Mouse (Mus musculus) heart, postnatal 25 days (tissue): Measurements from ENCODE around the gene Megf6. TPM values are rescaled to one million over a fixed set of nuclear protein-coding genes. Genes with fewer than 3 reads are reported as not detected.

Experiments
- DNase-seq: peaks from one replicate; pipeline ENCODE4 v3.0.0; 2022; ENCODE audit warnings: low spot score
- intact Hi-C: fragments of 180-260 bp; cut with DNase I; formaldehyde crosslinking; loops from one replicate; pipeline ENCODE4 v1.15.1; 2025
- total RNA-seq, 2 experiments: library from RNA; stranded (reverse); gene quantifications; 2 replicates each; pipeline ENCODE4 v1.2.3; 2021

Gene Megf6
- total RNA-seq, 2 experiments from 2014 or later = 7.4 to 8.9 TPM

DNA sequence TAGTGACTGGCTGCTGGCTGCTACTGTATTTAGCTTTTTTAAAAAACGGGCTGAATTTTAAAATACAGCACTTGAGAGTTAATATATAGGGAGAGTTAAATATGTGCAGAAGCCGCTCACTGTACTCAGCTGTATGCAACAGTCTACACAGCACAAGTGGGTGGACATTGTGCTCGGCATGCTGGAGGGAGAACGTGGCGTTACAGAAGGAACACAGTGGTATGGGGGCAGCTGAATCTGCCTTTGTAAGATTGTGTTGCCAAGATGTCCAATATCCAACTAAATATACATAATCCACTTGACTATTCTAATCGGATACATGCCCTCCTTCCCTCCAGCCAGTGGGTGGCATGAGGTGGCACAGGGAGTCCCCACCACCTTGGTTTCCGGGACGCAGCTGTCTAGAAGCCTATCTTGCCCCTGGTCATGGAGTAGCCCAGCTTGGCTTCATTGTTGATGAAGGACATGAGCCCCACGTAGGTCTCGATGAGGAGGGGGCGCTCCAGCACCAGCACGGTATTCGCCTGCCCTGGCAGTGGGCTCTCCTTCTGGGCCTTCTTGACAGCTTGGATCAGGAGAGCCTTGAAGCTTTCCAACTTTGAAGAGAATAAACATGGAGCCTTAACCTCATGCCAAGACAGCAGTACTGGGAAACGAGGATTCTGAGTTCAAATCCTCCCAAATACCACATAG lies 12.4 kb upstream of the Megf6 start:
- no peak for DNase-seq
- intact Hi-C loops = loop anchor here (5.0 kb wide), 1 partner anchor 91 kb away; no protein-coding TSS in a partner anchor

DNA sequence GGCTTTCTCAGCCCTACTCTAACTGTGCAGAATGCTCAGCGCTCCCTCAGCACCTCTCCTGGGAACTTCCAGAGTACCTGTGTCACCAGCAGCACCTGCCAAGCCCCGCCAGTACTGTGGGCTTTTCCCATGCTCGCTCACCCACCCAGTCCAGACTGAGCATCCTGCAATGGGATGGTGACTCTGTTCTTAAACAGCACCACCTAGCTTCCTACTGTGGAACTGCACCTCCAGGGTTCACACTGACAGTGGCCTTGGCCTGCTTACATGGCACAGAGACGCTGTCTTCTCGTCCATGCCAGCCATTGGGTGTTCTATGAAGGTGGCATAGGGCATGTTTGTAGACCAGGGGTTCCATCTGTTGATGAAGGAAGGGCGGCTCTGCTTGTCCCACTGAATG lies 11.5 kb upstream of the Megf6 start:
- DNase-seq = no peak
- intact Hi-C loops = loop anchor here (5.0 kb wide), 1 partner anchor 92 kb away; no protein-coding TSS in a partner anchor

DNA sequence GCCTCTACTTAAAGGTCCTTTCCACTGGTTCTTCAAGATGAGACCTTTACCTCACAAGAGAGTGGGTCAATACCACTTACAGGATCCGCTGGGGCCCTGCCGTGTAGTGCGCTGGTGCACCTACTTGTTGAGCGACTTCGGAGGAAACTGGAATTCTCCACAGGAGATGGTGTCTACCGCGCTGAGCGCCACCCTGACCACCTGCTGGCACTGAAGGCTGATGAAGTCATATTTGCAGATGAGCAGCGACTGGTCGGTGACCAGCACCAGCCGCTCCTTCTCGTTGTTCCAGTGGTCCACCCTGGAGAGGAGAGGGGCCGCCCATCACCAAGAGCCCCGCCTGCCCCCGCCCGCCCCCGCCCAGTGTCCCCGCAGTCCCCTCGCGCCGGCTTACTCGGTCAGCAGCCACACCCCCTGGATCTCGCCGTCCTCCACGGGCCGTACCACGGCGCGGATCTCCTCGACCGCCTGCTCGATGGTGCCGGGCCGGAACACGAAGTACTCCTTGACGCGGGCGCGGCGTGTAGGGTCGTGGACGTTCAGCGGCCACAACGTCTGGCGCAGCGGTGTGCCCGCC lies 10.5 kb upstream of the Megf6 start:
- intact Hi-C loops = loop anchor here (5.0 kb wide), 1 partner anchor 93 kb away; no protein-coding TSS in a partner anchor
- no peak for DNase-seq

DNA sequence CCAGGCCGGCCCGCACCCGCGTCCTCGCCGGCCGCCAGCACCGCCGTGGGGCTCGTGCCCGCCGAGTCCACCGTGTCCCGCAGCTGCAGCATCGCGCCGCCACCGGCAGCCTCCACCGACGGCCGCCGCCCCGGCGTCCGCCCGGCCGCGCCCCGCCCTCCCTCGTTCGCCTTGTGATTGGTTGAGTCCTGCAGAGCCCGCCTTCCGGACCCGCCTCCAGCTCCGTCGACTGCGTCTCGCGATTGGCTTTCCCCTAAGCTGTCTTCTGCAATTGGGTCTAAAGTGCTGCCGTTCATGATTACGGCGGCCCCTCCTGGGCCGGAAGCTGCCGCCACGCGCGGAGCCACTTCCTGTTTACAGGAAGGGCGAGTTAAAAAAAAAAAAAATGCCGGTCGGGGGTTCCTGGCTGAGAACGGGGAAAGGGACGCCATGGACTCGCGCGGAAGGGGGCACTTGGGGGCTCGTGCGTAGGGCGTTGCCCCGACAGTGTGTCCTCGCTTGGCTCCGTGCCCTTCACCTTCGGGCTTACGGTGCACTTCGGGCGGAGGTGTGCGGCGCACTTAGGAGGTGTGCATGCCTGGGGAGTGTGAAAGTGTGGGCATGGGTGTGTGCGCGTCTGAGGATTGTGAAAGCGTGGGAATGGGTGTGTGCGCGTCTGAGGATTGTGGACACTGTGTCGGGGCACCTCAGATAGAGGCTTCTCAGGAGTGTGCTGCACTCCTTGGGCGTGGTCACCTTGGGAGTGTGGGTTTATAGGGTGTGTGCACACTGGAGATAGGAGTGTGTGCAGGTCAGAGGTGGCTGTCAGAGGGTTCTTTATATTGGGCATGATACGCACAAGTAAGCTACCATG lies 9.8 kb upstream of the Megf6 start, which contains the start of gene Tprgl:
Tprgl (minus strand) TSS at position 129 of the 853 bp plus-strand sequence.
- DNase-seq = peak; percentile 94
- intact Hi-C loops = no loop called here

DNA sequence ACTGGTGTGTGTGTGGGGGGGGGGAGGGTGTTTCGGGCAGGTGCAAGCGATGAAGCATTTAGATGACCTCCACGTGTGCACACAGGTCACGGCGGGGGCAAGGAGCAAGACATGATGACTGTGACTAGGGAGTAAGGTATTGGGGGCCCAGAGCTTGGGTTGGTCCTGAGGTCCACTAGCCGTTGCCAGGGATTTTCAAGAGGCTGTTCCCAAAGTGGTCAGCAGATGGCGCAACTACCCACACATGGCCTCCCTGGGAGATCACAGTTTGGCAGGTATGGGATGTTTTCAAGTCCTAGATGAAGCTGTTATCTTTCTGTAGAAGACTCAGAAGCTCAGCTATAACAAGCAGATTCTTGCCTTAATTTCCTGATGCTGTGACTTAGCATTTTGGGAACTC lies 7.2 kb upstream of the Megf6 start:
- DNase-seq = no peak
- intact Hi-C loops = loop anchor here (1.0 to 2.0 kb wide), 2 partner anchors 44 to 138 kb away; partner anchors contain the start of gene Arhgef16

DNA sequence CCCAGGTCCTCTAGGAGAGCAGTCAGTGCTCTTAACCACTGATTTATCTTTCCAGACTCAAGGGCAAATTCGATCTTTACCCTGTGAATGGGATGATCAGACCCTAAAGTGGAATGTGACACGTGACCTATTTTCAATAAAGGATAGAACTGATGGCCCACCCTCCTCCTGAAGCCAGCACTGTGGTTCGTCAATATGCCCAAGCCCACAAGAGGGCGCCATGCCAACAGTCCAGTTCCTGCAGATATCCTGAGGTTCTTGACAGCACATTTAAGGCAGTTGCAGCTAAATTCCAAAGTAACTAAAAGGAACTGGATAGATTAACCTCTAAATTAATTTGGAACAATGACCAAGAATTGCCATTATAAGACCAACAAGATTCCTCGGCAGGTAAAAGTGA lies 3.5 kb upstream of the Megf6 start:
- DNase-seq = no peak
- intact Hi-C loops = loop anchor here (1.0 kb wide), 2 partner anchors 21 to 40 kb away; no protein-coding TSS in a partner anchor

DNA sequence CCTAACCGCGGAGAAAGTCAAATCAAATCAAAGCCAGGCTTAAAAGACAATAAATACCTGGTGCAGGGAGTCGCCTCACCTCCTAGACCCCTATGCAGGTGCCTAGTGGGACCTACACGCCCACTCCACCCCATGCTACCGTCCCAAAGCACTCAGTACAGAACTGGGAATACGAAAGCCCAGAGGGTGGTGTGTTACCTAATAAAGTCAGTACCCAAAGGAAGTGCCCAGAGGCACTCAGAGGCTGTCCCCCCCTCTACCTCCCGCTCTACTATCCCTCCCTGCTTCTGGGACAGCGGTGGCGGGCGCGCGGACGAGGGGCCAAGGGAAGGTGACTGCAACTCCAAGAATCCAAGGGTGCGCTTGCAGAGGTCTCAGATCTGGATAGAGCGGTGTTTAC lies 509 bp upstream of the Megf6 start:
- DNase-seq = no peak
- intact Hi-C loops = no loop called here

DNA sequence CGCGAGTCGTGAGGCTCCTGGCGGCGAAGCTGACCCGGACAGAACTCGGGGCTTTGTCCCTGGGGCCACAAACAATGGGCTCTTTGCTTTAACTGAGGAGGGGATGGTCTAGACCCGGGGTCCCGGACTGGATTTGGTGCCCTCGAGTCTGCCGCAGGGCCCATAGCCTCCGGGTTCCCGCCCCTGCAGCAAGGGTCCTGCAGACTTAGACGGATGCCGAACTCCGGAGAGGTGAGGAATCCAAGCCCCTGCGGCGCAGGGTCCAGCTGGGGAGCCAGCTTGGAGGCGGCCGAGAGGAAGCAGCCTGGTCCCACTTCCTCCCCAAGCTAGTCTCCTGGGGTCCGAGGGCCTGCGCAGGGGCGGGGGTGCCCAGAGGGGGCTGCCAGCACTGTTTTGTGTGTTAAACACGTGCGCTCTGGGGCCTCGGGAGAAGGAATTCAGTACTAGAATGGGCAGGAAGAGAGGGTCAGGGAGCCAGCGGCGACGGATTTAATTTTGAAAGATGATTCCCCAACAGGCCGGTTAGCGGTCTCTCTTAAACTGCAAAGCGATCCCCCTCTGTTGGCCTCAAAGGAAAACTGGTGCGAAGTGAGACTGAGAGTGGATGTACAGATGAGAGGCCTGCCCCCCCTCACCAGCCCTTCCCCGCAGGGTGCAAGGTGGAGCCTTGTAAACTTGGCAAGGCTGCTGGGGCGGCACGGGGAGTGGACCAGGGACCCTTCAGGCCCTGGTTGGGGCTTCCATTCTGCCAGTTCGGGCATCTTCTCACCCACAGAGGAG lies 811 bp downstream of the Megf6 start:
- intact Hi-C loops = no loop called here
- no peak for DNase-seq

DNA sequence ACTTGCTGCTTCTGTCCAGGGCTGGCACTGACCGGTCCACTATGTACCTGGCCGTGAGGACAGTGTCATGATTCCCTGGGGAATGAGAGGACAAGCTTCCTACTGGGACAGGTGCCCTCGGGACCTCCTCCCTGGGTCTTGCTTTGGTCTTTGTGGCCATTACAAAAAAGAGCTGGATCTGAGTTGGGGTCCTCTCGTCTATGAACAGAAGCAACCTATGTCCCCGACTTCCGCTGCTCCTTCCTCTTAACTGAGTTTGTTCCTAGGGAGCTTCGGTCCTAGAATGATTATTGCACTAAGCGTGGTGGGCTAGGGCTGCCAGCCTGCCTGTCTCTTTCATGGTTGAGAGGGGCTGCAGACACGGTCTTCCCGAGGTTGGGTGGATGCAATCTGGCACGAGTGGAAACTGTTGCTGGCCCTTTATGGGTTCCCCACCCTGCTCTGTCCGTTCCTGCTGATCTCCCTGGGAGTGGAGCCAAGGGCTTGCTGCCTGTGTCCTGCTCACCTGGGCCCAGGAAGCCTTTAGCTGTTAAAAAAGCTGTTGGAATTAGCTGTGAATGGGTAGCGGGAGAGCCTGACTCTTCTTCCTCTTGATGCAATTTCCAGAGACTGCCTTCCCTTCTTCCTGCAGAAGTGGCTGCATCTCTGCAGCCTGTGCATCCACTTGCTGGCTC lies 1.5 kb downstream of the Megf6 start:
- no peak for DNase-seq
- intact Hi-C loops = no loop called here

DNA sequence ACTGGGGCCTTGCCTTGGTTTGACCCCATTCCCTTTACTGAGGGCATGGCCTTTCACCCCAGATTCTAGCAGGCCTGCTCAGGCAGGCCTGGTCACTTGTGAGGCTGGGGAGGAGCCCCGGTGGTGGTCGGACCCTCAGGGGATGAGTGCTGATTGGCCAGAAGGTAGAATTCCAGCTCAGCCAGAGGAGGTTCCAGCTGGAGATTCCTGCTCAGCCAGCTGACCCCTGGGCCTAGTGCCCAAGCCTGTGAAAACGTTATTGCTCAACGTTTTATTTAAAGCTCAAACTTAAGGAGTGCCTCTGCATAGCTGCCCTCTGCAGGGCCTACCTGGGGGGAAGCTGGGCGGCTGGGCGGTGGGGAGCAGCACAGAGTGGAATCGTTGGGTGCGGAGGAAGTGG lies 6.7 kb downstream of the Megf6 start:
- no peak for DNase-seq

DNA sequence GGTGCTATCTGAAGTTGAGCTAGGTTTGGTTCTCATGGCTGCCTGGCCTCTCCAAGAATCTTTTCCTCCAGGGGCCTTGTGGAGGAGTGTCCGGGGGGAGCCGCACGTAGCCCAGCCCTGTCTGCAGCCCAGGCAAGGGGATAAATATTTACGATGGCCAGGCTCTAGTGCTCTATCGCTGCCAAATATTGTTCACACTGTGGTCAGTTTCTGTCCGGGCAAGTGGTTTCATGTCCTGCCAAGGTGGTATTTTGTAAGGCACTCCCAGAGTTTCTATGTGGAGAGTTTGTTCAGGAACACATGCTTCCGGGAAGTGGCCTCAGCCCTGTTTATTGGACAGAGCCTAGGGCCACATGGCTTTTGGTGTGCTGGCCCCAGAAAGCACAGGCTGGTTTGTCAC lies 10.5 kb downstream of the Megf6 start:
- no peak for DNase-seq
- intact Hi-C loops = no loop called here

More for the DNA sequence above, 6.7 kb downstream of the Megf6 start:
- intact Hi-C loops = no loop called here

DNA sequence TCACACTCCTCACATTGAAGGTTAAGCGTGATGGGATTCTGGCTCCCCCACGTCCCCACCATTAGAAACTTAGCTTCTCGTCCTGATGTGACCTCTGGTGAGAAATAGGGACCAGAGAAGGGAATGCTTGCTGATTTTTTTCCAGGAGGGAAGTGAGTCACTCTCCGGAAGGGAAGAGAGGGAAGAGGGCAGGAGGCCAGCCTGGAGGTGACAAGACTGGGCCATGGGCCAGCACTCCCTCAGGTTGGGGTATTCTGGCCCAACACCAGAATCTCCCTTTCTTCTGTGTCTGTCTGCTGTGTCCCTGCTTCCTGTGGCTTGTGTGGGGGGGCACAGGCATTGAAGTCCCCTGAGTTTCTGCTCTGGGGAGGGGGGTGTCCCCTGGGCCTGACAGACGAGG lies 13.0 kb downstream of the Megf6 start:
- DNase-seq = no peak
- intact Hi-C loops = no loop called here

DNA sequence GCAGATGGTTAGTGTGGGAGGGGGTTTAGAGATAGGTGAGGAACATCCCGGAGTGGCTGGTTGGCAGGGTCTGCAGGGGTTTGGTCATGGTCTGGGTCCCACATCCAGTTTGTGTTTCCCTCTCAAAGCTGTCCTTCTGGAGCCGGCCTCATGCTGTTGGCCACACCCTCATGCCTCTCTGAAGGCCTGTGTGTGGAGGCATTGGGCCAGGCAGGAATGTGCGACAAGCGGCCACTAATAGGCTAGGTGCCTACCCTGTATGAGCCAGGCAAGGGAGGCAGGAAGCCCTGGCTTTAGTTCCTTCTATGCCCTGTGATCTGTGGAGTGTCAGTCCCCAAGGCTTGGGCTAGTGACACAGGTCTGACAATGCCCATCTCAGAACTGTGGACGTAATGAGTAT lies 14.5 kb downstream of the Megf6 start:
- intact Hi-C loops = no loop called here
- DNase-seq = no peak

DNA sequence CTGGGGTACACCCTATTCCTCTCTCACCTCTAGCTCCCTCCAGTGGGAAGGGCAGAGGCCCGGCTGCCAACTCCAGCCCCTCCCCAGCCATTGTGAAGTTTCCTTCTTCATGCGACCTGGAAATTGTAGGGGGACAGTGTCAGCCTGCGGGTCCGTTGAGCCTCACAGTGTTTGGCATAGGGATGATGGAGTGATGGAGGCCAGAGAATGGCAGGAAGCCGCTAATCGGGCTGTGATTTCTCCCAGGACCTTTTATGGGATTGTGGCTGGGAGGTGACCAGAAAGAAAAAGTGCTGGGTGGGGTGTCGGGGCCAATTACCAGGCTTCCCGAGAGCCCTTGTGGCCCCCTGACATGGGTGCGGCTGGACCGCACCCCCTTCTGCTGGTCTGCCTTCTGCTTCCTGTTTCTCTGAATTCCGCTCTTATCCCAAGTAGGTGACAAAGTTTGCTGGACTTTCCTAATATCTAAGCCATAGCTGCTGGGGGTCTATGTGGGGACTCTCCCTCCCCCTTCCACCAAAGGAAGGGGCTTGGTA lies 15.5 kb downstream of the Megf6 start:
- DNase-seq = no peak
- intact Hi-C loops = no loop called here

DNA sequence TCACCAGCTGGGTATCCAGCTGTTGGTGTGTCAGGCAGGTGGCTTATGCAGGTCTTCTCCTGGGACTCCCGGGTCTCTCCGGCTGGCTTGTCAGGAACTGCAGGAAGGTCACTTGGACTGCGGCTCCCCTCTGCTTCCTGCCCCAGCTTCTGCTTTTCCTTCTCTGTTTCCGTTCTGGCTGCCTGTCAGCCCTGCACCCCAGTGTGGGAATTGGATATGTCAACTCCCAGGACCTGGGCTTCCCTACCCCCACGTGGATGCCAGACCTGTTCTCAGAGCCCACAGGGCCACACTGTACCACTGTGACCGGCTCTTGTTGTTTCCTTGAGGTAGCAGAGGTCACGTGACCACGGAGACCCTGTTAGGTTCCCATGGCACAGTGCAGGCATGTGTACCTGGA lies 18.4 kb downstream of the Megf6 start:
- intact Hi-C loops = loop anchor here (1.0 kb wide), 1 partner anchor 22 kb away; no protein-coding TSS in a partner anchor
- no peak for DNase-seq

DNA sequence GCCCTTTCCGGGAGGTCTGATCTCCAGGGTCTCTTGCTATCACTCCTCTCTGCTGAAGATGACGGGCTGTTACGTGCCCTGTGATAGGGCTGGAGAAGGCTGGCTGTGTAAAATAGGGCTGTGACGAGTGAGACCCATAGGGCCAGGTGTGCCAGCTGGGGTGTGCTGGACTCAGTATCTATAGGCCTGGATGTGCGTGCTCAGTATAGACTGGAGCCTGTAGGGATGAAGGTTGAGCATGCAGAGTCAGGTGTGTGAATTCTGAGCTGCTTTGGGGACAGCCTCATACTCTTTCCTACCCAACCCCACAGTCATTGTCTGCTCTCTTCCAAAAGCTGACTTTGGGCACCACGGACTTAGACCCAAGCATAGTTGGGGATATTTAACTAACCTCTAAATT lies 27.4 kb downstream of the Megf6 start:
- no peak for DNase-seq
- intact Hi-C loops = no loop called here

DNA sequence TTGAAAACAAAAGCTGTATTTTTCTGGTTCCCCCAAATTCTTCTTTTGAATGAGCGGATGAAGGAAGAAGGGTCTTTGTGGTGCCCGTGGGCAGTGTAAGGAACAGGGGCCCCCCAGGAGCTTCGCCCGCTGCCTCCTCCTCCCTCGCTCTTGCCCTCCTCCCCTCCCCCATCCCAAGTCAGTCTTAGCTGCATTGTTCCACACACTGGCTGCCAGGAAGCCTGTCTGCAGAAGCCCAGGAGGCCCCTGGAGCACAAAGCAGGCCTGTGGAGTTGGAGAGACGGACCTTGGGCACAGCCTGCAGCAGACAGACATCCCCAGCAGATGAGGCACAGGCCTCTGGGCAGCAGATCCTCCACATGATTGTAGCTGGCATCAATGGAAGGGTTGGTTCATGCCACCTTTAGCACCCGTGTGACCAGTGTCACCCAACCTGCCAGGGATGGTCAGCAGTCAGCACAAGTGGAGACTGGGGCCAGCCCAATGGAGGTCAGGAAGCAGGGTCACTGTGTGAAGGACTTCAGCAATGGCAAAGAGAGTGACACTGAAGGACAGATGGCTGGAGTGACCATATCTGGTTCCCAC lies 27.9 kb downstream of the Megf6 start:
- intact Hi-C loops = no loop called here
- DNase-seq = no peak

DNA sequence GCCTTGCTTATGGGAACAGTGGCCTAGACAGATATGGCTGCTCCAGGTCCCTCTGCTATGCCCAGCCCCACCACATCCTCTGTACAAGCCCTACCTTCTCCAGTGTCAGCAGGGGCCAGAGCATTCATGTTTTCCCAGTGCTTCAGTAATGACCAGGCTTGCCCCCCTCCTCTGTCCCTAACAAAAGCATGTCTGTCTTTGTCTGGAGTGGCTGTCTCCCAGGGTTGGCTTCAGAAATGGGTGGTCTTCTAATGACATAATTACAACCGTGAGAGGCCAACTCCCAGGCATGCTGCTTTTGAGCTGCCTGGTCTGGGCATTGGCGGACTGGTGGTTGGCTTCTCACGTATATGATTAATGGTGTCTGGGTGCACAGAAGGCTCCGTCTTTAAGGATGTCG lies 31.0 kb downstream of the Megf6 start:
- intact Hi-C loops = no loop called here

DNA sequence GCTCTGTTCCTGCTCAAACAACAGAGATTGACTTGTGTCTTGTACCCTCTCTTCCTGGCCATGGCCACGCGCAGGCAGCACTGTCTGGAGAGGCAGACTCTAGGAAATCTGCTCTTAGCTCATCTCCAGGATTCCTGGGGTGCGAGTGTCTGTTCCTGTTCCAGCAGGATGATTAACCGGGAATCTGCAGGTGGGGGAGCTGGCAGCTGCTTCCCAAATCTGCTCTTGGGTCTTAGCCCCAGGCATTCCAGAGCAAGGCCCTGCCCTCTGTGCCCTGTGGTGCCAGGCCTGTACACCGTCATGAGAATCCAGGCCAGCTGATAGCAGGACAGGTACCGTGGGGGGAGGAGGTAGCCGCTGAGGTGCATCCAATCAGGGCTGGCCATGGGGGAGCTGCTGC lies 34.0 kb downstream of the Megf6 start:
- intact Hi-C loops = no loop called here
- DNase-seq = no peak

More for the DNA sequence above, 31.0 kb downstream of the Megf6 start:
- DNase-seq = no peak
